Mouse (Mus musculus) kidney, postnatal 36 days (tissue): ENCODE data around the gene C4b.

Experiments
- DNase-seq, 2 experiments: peaks; one replicate each; pipeline ENCODE4 v3.0.0; 2021 to 2022; ENCODE audit warnings: mixed read lengths in 2 of 2

Gene C4b

GRCm38 (mm10) chr17:34700671-34701071 lies 43.0 kb downstream of the C4b start:
- DNase-seq, result no peak

DNA sequence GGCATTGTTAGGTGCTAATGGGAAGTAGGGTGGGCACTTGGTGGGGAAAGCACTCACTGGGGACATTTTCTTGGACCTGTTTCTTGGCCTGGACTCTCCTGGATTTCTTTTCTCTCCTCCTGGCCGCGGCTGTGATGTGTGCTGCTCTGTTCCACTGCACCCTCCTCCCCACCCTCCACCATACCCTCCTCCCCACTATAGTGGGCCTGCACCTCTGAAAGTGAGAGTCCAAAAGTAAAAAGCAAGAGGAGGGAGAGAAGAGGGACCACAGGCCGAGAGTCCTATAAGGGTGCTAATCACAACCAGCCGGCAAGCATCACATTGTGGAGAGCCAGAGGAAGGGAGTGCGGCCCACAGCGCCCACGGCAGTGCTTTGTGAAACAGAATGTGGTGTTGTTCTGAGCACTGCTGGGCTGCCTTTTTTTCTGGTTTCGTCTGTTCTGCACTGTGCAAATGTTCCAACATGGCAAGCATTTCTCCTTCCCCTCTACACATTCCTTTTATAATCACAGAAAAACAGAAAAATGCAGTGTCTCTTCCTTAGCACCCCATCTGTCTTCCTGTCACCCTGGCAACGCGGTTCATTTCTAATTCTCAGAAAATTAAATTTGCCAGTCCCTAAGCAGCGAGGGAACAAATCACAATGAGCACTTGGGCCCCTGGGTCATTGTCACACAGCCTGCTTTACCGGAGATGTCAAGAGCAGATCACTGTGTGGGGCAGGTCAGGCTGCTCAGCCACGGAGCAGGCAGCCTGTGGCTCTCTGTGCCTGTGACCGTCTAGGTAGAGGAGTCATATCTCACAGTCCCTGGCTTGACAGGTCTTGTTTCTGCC lies 43.9 kb downstream of the C4b start:
- no peak for DNase-seq

DNA sequence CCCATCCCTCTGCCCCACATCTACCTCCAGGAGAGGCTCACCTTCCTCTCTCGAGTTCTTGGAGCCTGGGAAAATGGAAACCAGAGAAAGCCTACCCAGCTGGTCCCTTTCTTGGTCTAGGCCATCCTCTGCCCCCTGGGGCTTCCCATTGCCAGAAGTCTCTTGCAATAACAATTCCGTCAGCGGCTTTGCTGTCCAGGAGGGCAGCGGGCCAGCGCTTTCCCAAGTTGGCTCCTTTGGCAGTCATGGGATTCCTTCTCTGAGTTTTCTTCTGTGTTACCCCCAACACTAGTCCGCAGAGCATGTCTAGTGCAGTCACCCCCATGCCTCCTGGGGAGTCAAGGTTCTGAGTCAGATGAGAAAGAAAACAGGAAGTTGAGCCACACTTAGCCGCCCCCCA lies 50.8 kb downstream of the C4b start:
- DNase-seq, result peak; percentile 45 to 71

- peak; percentile 54 to 57 for DNase-seq
Observed at GRCm38 (mm10) chr17:34690458-34690857, 53.2 kb downstream of the C4b start.

DNA sequence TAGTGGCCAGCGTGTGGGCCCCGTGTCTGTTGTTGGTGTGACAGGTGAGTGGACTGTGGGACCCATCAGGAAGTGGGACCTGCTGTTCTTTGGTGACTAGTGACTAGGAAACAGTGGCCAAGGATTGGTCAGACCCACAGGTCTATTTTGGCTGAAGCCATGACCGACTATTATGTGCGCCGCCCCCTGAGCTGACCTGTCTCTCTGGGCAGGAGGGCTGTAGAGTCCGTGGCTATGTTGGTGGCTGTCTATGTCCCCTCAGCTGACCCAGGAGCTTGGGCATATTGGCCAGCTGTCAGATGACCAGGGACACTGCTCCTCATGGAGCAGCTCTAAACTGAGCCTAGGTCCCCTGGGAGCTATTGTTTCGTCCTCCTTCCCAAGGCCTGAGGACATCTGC lies 54.8 kb downstream of the C4b start:
- no peak for DNase-seq

DNA sequence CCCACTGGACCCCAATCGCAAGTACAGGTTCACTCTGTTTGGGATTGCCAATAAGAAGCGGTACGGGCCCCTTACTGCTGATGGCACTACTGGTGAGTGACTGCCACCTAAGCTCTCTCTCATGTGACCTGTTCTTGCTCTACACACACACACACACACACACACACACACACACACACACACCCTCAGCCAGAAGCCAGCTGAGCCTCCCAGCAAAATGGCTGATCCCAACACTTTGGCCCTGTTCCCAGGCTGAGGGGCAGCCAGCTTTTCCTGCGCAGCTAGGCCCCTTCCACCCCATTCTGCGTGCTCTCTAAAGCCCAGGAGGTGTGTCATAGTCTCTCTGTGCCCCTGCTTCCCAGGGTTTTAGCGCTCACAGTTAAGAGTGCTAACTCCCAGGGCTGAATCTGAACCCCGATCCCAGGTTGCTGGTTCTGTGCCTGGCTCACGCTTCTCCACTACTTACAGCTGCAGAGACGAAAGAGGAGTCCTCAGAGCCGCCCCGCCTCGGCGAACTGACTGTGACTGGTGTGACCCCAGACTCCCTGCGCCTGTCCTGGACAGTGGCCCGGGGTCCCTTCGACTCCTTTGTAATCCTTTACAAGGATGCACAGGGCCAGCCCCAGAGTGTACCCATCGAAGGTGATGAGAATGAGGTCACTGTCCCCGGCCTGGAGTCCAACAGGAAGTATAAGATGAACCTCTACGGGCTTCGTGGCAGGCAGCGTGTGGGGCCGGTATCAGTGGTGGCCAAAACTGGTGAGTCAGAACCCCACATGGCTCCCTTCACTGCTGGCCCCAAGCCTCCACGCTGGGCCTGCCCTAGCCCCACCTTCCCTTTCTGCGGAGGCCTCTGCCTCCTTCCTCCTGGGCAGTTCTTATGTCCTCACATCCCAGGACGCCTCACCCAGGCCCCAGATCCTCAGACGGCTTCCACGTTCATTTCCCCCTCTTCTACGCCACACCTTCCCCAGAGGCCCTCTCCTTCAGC lies 58.3 kb downstream of the C4b start:
- DNase-seq, result peak in 1 of 2 experiments; percentile 50

DNA sequence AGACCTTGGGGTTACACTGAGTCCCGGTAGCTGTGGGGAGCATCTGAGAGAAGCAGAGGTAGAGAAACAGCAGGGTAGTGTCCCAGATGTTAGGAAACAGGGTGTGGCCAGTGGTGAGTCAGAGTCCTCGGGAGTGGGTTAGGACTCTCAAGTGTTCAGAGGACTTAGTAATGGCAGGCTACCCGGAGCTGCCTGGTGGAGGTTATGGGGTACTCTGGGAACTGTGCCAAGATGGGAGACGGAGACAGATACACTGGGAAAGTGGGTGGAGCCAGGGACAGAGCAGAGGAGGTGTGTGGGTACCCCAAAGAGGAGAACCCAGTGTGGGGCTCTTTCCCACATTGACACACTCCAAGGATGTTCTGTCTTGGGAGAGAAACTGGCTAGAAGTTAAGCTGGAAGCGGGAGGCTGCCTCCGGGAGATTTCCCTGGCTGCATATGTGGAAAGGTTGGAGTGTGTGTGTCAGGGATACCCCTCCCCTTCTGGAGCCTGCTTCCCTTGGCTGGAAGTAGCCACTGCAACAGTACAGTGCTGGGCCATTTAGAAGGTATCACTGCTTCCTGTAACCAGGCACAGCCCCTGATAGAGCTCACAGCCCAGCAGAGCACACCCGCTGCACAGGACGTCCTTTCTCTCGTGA lies 59.3 kb downstream of the C4b start:
- DNase-seq, result no peak

DNA sequence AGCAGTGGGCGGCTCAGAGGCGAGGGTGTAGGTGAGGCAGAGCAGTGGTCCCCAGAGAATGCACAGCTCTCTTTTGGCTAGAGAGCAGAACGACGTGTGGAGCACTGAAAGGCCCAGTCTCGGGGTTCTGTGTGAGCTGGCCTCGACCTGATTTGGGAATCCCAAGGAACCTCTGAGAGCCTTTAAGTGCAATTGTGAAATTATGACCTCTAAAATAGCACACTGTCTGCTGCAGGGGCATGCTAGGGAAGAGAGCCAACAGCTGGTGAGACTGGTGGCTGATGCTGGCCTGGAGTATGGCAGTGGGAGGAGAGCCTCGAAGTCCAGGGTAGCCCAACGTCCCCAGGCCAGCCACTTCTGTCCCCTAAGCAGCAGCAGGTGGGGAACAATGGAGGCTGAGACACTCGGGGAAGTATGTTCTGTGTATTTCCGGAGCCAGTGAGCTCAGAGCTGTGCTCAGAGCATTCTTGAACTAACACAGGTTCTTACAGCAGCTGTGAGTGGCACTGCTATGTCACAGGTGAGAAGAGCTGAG lies 59.9 kb downstream of the C4b start:
- DNase-seq, result no peak

DNA sequence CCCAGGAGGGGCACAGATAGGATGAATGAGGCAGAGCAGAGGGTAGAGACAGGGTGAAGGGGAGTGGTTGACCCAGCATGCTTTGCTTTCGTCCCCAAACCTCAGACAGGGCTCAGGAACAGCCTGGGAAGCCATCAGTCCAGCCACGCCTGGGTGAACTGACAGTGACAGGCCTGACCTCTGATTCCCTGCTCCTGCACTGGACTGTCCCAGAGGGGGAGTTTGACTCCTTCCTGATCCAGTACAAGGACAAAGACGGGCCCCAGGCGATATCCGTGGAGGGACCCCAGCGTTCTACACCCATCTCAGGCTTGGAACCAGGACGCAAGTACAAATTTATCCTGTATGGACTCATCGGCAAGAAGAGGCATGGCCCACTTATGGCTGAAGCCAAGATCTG lies 60.5 kb downstream of the C4b start:
- DNase-seq, result no peak

- peak in 1 of 2 experiments; percentile 57 for DNase-seq
Observed at GRCm38 (mm10) chr17:34681881-34682536, 61.7 kb downstream of the C4b start.

DNA sequence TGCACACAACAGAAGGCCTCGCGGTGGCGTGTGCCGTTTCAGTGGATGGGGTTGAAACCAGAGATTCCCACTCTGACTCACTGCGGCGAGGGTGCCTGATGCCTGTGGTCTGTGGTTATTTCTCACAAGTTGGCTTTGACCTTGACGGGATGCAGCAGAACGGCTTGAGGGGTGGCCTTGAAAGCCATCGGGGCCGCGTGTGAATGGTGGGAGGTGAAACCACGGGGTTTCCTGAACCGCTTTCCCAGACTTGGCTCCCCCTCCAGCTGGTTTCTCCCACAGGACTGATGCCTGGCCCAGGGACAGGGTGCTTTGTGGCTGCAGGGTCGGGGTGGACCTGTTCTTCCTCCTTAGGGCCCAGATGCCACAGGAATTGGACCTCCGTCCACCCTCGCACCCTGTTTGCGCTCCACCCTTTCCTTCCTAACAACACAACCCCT lies 62.5 kb downstream of the C4b start:
- DNase-seq, result peak; percentile 66 to 76

DNA sequence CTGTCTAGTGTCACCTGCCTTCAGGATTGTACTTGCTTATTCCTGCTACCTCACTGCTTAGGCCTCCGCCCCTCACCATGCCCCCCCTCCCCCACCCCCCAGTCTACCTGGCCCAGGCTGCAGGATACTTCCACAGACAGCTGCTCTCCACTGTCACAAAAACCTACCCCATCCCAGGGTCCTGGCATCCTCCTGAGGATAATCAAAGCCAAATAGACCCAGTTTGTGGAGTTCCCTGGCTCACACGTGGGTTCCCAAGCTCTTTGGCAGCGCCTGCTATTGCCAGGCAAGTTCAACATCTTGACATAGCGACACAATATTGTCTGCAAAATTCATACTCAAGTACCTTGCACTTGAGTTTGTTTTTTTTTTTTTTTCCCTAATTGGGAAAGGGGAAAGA lies 63.1 kb downstream of the C4b start:
- no peak for DNase-seq

DNA sequence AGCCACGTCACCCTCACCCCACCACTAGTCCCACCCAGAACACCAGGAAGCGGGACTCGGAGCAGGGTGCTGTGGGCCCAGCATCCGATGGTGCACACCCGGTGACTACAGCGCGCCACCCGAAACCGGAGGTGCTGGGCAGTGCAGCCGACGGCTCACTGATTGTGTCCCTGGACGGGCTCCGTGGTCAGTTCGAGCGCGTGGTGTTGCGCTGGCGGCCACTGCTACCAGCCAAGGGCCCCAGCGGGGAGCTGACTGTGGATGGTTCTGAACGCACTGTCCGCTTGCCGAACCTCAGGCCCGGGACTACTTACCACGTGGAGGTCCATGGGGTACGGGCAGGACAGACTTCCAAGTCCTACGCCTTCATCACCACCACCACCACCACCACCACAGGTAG lies 63.5 kb downstream of the C4b start:
- DNase-seq, result no peak
